Mouse (Mus musculus) thymus, adult 2 months (tissue): ENCODE results near the gene Pigp. TPM values are rescaled to one million over a fixed set of nuclear protein-coding genes. Genes with fewer than 3 reads are reported as not detected.

Experiments
- DNase-seq: peaks from one replicate; pipeline ENCODE4 v3.0.0; 2021
- H3K27ac ChIP-seq: fragments of 200-500 bp; 2 replicates; pipeline ENCODE4 v1.5.1; 2012; ENCODE audit warnings: low read length, control low read depth; ENCODE audit not compliant: control insufficient read depth, insufficient read depth
- H3K27me3 ChIP-seq: fragments of 200-500 bp; 2 replicates; pipeline ENCODE4 v1.6.1; 2012; ENCODE audit warnings: mild to moderate bottlenecking, low read length, moderate library complexity, mixed read lengths; ENCODE audit not compliant: control insufficient read depth, insufficient read depth
- H3K36me3 ChIP-seq: fragments of 200-500 bp; 2 replicates; pipeline ENCODE4 v1.6.1; 2012; ENCODE audit warnings: mild to moderate bottlenecking, low read length, moderate library complexity; ENCODE audit not compliant: control insufficient read depth, insufficient read depth
- H3K4me1 ChIP-seq: fragments of 200-500 bp; replicated peaks from 2 replicates; pipeline ENCODE4 v1.6.1; 2012; ENCODE audit warnings: low read length; ENCODE audit not compliant: control insufficient read depth, insufficient read depth
- H3K4me3 ChIP-seq: fragments of 200-500 bp; 2 replicates; pipeline ENCODE4 v1.5.1; 2012; ENCODE audit warnings: mild to moderate bottlenecking, low read length, control low read depth, moderate library complexity; ENCODE audit not compliant: control insufficient read depth, insufficient read depth
- CTCF ChIP-seq: fragments of 200-500 bp; IDR thresholded peaks from 2 replicates; pipeline ENCODE4 v1.5.1; 2012; ENCODE audit warnings: mild to moderate bottlenecking, control low read depth, low read length, moderate library complexity, borderline replicate concordance; ENCODE audit not compliant: control insufficient read depth, poor library complexity, insufficient read depth; ENCODE audit errors: extremely low read depth
- POLR2A ChIP-seq: fragments of 200-500 bp; IDR thresholded peaks from 2 replicates; pipeline ENCODE4 v1.6.1; 2012; ENCODE audit warnings: mild to moderate bottlenecking, low read length, control low read depth, moderate library complexity; ENCODE audit not compliant: control insufficient read depth, poor library complexity, insufficient read depth; ENCODE audit errors: extremely low read depth
- WGBS: fragments of 180-500 bp; shearing (Covaris S2); methylation state at CpG from one replicate; pipeline ENCODE4 v1.1.7; 2018; 5-methylcytosine and 5-hydroxymethylcytosine counted together
- polyA plus RNA-seq: library from polyadenylated mRNA; depleted of rRNA; stranded (reverse); fragments of >200 nt; gene quantifications from 2 replicates; pipeline ENCODE4 v1.2.3, GENCODE M21; 2012; rRNA removed

Pigp gene
- polyA plus RNA-seq, 1 experiment: 23.2 TPM

- peaks cover 2% of the 10 kb centered on the region for H3K4me1 ChIP-seq
- peak; percentile 77 for DNase-seq
- WGBS: under 1% methylated on average over 20 of the region's 20 CpGs
Measured at GRCm38 (mm10) chr16:94312663-94313228, 58.9 kb downstream of the Pigp start.

GRCm38 (mm10) chr16:94311931-94312330, 59.7 kb downstream of the Pigp start:
- Histone ChIP-seq H3K36me3 (no peaks in the 10 kb centered on the region), H3K4me3 (no peak overlapping the region), H3K4me1 (peaks cover 2% of the 10 kb centered on the region), H3K27ac (no peak overlapping the region), H3K27me3 (no peaks in the 10 kb centered on the region; the same call in 1 of the 2 replicates)
- DNase-seq: no peak
- TF ChIP-seq CTCF (no peak), POLR2A (no peak)
- 90% methylated on average over 4 of the region's 4 CpGs for WGBS

More at GRCm38 (mm10) chr16:94312663-94313228, 58.9 kb downstream of the Pigp start:
- no peaks in the 10 kb centered on the region for H3K36me3 ChIP-seq
- peak overlapping the region; percentile 69 for H3K4me3 ChIP-seq
- H3K27me3 ChIP-seq: no peaks in the 10 kb centered on the region; the same call in 1 of the 2 replicates
- H3K27ac ChIP-seq: peak overlapping the region; percentile 93
- TF ChIP-seq CTCF (no peak), POLR2A (no peak)

- 93% methylated on average over 1 of the region's 1 CpGs for WGBS
- Histone ChIP-seq H3K36me3 (no peaks in the 10 kb centered on the region), H3K4me1 (peaks cover 2% of the 10 kb centered on the region), H3K27me3 (no peaks in the 10 kb centered on the region; the same call in 1 of the 2 replicates), H3K27ac (no peak overlapping the region), H3K4me3 (no peak overlapping the region)
- no peak for DNase-seq
- TF ChIP-seq POLR2A (no peak), CTCF (no peak)
Measured at GRCm38 (mm10) chr16:94311416-94311815, 60.2 kb downstream of the Pigp start.

GRCm38 (mm10) chr16:94309025-94309424, 62.6 kb downstream of the Pigp start:
- H3K4me1 ChIP-seq: peaks cover 2% of the 10 kb centered on the region
- no peak for DNase-seq
- WGBS: 98% methylated on average over 4 of the region's 4 CpGs
- TF ChIP-seq CTCF: no peak
- TF ChIP-seq POLR2A: no peak
- H3K27me3 ChIP-seq: no peaks in the 10 kb centered on the region
- no peak overlapping the region for H3K27ac ChIP-seq
- H3K4me3 ChIP-seq: no peak overlapping the region
- H3K36me3 ChIP-seq: no peaks in the 10 kb centered on the region

Other genes starting within 250 kb of the Pigp start
- gene Hlcs, start 58.3 kb downstream of the Pigp start, polyA plus RNA-seq: 7.8 and 9.3 TPM in 2 replicates
- 1.3 and 1.6 TPM in 2 replicates for gene Ripply3, start 43.4 kb downstream of the Pigp start, polyA plus RNA-seq
- 63.6 and 72.1 TPM in 2 replicates for gene Ttc3, start 1.2 kb downstream of the Pigp start, polyA plus RNA-seq
- 40.2 and 44.9 TPM in 2 replicates for gene Vps26c, start 155.0 kb upstream of the Pigp start, polyA plus RNA-seq
- 78.4 and 89.5 TPM in 2 replicates for gene Dyrk1a, start 198.2 kb upstream of the Pigp start, polyA plus RNA-seq